Mouse (Mus musculus) ovary, adult 18-20 months (tissue): ENCODE data around the gene Ankrd54.
A peak's percentile ranks its signal among the peaks of the same experiment; 100 is the strongest.

Experiments used
- DNase-seq: peaks from one replicate; pipeline ENCODE4 v3.0.0; 2022; ENCODE audit warnings: low spot score, mixed read lengths

The Ankrd54 gene

DNA sequence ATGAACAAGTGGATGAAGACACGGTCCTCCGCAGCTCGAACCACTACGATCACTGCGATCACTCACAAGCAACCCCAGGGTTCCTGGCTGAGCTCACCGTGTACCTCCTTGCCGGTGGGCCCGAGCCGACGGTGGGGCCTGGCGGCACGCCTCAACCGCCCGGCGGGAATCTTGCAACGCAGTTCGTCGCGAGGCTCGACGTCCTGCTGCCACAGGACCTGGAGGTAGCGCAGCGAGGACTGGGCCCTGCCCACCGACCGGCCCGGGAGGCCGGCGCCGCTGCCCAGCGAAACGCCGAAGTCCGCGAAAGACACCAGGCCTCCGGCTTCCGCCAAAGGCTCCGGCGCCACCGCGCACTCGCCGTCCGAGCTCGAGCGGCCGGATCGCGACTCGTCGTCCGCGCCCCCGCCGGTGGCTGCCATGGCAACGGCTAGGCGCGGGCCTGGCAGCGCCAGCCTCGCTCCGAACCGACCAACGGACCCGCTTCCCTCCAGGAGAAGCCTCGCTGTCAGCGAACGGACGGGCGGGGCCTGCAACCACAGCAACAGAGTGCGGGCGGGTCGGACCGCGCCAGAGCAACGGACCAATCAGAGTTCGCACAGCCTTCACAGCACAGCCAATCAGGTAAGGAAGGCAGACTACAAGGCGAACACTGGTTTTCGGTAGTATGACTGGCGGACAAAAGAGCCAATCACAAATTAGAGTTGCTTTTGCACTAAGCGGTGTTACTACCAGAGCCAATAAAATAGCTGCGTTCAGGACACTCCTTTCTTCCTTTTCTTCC is at the start of gene Ankrd54:
TSS of gene Ankrd54 (minus strand) at position 518 of the 784 bp plus-strand sequence.
- DNase-seq = peak; percentile 98

GRCm38 (mm10) chr15:79111774-79112173 is 49.1 kb upstream of the Ankrd54 start:
- DNase-seq = no peak

GRCm38 (mm10) chr15:79110528-79110927 is 47.8 kb upstream of the Ankrd54 start:
- no peak for DNase-seq

DNA sequence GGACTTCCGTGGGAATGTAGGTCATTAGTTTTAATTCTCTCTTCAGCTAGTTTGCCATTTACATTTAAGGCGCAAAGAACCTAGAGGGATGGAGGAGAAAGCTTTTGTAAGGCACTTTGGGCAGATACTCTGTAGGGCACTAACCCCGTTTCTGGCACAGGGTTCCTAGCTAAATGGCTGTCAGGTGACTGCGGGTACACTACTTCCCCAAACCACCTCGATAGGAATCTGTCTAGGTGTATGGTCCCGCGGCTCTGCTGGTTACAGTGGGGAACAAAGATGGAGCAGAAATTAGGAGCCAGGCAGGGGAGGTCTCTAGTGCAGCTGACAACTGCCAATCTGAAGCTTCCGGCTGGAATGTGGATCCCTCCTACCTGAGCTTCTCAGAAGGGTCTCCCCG is 47.3 kb upstream of the Ankrd54 start:
- no peak for DNase-seq

DNA sequence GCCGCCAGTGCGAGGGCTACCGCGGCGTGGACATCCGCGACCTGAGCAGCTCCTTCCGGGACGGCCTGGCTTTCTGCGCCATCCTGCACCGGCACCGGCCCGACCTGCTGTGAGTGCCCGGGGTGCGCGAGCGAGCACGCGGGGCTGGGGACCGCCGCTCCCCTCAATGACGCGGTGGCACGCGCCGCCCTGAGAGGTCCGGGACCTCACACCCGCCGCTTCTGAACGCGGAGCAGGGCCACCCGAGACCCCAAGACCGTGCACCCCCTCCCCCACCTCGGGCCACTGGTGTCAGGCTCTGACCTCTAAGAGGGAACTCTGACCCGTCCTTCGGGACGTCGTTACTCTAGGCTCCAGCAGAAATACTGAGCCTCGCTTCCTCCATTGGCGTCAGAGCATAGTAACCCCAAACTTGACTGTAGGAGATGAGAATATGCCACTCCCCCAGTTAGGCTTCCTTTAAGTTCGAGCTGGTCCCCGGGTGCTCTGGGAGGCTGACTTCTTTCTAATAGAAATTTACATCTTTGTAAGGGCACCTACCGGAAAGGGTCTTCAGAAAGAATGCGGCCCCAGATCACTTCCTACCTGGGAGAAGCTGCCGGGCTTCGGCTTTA is 46.7 kb upstream of the Ankrd54 start:
- no peak for DNase-seq

GRCm38 (mm10) chr15:79108421-79109320 is 46.0 kb upstream of the Ankrd54 start, which contains the start of gene Micall1:
Gene Micall1, plus strand, starts transcription at chr15:79108898.
- DNase-seq = peak; percentile 64

DNA sequence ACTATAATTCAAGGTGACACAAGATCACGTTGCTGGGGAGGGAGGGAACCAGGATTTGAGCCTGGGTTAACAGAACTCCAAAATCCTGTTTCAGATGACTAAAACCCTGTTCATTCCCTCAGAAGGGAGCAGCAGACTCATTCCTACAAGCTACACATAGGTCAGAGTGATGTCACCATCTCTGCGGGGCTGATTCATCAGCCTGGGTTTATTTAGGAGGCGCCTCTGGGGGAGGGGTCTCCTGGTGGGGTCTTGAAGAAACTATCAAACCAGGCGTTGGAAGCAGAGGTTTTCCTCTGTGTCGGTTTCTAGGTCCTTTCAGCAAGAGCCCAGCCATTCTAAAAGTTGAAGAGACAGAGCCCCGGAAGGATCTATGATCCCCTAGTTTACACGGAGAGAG is 45.3 kb upstream of the Ankrd54 start:
- DNase-seq = no peak

DNA sequence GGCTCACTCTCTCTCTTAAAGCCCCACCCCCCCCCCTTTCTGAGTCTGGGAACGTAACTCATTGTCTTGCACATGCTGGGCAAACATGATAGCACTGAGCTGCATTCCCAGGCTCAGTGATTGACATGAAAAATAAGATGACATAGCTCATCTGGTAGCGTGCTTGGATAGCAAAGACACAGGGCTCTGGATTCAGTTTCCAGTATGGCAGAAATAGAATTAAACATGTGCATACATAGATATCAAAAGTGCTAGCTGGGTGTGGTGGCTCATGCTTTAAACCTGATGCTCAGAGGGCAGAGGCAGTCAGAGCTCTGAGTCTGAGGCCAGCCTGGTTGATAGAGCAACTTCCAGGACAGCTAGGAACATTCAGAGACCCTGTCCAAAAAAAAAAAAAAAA is 43.1 kb upstream of the Ankrd54 start:
- DNase-seq = no peak

DNA sequence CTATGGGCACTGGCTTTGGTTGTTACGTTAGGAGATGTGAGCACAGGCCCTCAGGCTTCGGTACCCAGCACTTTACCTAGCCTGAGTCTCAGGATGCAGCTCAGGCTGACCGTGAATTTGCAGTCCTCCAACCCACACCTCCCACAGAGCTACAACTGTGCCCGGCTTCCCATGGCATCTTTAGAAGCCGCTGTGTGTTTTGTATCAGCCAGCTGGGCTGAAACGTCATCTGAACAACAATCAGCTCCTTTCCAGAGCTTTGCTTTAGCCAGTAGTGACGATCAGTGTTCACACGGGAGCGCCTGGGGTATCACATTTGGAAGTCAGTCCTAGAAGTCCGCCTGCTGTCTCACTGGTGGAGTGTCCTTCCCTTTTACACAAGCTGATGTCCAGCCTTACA is 40.6 kb upstream of the Ankrd54 start:
- DNase-seq = no peak

GRCm38 (mm10) chr15:79101531-79101930 is 38.8 kb upstream of the Ankrd54 start:
- DNase-seq = no peak

DNA sequence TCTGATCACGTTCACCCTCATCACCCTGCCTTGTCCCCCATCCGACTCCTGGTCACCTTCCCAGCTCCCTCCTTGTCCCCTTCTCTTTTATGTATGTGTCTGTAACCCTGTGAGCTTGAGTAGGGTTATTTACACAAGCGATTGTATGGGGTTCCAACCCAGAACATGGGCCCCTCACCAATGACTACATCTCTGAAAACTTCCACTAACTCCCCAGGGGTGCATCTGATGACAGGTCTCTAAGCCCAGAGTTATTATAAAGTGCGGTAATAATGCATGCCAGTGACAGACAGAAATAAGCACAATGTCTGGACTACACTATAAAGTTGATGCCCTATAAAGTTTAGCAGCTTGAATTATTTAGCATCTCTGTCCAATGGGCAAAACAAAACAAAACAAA is 37.7 kb upstream of the Ankrd54 start:
- no peak for DNase-seq

DNA sequence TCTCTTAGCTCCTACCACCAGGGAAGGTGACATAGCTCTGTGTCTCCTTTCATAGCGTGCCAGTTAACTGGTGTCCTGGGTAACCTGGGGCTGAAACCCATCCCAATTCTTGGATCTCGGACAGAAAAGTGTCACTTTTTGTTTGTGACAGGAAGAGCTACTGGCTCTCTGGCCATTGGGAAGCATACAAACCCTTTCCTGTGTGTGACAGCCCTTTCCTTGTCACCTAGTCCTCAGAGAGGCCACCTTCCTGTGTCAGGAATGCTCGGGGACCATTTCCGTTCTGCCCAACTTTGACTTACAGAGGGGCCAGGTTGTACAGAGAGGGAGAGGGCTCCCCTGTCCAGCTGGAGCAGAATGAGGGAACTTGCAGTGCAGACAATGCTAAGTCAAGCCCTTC is 36.8 kb upstream of the Ankrd54 start:
- DNase-seq = no peak

DNA sequence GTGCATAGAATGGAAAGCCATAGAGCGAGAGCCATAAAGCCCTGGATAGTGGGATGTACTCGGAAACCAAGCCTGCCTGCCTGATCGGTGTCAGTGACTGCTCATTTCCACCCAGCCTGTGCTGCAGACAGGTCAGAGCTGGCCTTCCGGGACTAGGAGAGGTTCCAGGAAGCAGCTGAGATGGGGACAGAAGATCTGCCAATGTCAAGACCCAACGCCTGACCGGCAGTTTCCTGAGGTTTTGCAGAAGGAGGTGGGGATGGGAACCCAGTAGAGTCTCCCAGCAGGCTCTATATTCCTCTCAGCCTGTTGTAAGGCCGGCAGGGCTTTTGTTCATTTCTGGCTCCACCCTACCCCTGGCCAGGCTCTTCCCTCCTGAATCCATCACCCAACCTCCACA is 36.2 kb upstream of the Ankrd54 start:
- no peak for DNase-seq

- DNase-seq = no peak
Observed at GRCm38 (mm10) chr15:79098220-79098619, 35.5 kb upstream of the Ankrd54 start.

DNA sequence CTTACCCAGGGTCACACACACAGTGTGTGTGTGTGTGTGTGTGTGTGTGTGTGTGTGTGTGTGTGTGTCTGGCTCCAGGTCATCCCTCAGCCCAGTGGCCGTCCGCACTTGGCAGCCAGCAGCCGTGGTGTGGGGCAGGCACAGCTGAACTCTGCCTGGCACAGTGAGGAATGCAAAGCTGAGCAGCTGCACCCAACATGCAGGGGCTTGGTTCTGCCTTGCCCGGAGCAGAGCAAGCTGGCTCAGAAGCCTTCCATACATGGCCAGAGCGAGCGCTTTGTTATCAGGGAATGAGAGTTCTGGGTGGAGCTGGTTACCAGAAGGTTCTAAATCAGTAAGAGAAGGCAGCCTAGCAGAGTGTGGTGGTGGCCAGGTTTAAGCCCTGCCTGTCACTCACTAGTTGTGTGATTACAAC is 34.9 kb upstream of the Ankrd54 start:
- peak; percentile 59 for DNase-seq

DNA sequence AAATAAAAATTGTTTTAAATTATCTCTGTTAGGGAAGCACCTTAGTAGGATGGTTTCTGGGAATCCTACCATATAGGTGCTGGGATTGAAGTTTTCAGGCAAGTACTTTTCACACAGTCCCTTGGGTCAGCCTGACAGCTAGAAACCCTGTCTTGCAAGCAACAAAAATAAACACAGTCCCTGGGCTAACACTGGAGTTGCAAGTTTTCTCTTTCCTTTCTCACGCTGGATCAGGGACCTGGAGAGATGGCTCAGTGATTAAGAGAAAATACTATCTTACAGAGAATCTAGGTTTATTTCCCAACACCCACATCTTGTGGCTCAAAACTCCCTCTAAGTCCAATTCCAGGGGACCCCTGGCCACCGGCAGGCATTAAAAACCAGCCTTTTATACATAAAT is 34.4 kb upstream of the Ankrd54 start:
- no peak for DNase-seq

DNA sequence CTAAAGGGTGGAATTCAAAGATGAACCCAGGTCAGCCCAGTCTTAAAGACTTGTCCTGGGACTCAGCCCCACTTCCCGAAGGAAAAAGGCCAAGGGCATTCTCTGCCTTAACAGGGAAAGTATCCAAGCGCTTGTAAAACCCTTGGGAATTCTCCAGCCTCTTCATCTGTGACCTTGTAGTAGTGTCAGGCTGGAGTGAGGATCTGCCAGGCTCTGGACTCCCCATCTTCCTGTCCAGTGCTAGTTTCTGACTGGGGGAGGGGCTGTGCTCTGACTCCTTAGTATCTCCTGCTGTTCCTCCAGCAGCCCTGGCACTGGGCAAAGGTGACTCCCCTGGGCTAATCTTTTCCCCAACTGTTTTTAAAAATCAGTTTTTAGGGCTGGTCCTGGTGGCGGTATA is 33.9 kb upstream of the Ankrd54 start:
- peak; percentile 57 for DNase-seq

DNA sequence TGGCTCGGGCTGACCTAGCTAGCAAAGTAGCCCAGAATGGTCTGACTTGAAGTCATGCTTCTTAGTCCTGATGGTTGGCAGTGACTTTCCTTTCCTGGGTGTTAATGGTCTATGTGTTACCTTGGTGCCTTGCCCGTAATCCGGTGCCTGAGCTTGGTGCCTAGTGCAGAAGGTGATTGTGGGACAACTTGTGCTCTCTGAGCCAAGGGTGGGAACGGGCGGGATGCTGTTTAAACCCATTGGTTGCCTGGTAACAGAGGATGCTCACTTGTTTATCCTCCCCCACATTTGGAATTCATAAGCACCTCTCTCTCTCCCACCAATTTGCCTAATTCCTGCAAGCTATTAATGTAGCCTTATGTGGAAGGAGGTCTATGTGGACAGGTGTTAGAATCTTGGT is 32.8 kb upstream of the Ankrd54 start:
- DNase-seq = no peak

DNA sequence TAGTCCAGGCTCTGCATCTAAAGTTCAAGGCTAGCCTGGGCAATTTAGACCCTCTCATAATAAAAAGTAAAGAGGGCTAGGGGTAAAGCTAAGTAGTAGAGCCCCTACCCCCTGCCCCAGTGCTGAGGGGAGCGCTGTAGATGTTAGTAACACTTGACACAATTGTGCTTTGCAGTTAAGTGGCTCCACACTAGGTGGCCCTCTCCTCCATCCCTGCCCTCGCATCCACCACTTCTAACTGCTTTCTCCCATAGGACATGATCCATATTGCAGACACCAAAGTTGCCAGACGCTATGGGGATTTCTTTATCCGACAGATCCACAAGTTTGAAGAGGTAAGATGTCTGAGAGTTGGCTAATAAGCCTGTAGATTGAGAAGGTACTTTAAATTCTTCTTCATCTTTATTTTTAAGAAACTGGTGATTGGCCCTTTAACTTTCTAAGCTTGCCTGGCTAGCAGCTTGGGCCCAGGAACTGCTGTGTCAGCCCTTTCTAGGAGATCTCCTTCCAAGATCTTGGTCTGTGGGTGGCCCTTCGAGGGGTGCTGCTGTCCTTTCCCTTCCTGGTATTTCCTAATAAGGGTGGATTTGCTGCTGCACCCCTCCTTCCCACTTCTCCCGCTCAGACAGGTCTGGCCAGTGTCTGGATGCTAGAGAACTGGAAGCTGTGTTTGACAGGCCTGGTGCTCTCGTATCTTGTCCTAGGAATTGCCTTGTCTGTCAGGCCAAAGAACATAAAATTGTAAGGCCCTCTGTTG is 30.6 kb upstream of the Ankrd54 start:
- DNase-seq = no peak

GRCm38 (mm10) chr15:79092284-79092683 is 29.6 kb upstream of the Ankrd54 start:
- DNase-seq = no peak

DNA sequence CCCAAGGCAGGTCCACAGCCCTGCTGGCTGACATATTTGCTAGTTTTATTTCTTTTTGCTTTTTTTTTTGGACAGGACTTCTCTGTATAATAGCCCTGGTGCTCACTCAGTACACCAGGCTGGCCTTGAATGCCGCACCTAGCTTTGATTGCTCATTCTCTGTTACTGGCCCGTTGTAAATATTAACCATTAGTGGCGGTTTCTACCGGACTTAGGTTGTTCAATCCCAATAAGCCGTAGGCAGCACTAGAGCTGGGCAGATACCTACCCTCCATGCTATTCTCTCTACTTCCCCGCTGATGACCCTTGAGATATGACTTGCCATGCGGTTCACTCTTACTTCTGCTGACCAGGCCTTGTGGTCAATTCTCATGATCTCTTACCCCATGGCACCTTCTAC is 16.9 kb upstream of the Ankrd54 start:
- DNase-seq = no peak
